Mouse (Mus musculus) heart, embryonic 12.5 days (tissue): Measurements from ENCODE around the gene Clrn3. TPM values are rescaled to one million over a fixed set of nuclear protein-coding genes. Genes with fewer than 3 reads are reported as not detected.
"Not testable (repeated sequence)": the region's sequence is repeated elsewhere in the genome, so short reads cannot be mapped to it uniquely, and the experiment has no call there.

Experiments used
- ATAC-seq: fragments of 200-750 bp; cut with Nextera tagmentation; 2 replicates; pipeline ENCODE4 v1.8.0; 2017; ENCODE audit warnings: moderate TSS enrichment, moderate library complexity; ENCODE audit not compliant: insufficient number of reproducible peaks, low FRiP score
- H3K27ac ChIP-seq: fragments of 300-500 bp; sonication (generic); 2 replicates; pipeline ENCODE4 v1.5.1; 2016; ENCODE audit warnings: mild to moderate bottlenecking, moderate library complexity; ENCODE audit not compliant: poor library complexity, severe bottlenecking
- H3K27me3 ChIP-seq: fragments of 300-500 bp; sonication (generic); replicated peaks from 2 replicates; pipeline ENCODE4 v1.6.1; 2016; ENCODE audit warnings: mild to moderate bottlenecking, moderate library complexity
- H3K36me3 ChIP-seq: fragments of 300-500 bp; sonication (generic); 2 replicates; pipeline ENCODE4 v1.6.1; 2016; ENCODE audit warnings: mild to moderate bottlenecking, moderate library complexity
- H3K4me1 ChIP-seq: fragments of 300-500 bp; sonication (generic); replicated peaks from 2 replicates; pipeline ENCODE4 v1.6.1; 2016; ENCODE audit warnings: mild to moderate bottlenecking
- H3K4me2 ChIP-seq: fragments of 300-500 bp; sonication (generic); 2 replicates; pipeline ENCODE4 v1.6.1; 2016; ENCODE audit warnings: mild to moderate bottlenecking, moderate library complexity
- H3K4me3 ChIP-seq: fragments of 300-500 bp; sonication (generic); 2 replicates; pipeline ENCODE4 v1.5.1; 2016; ENCODE audit warnings: mild to moderate bottlenecking
- H3K9ac ChIP-seq: fragments of 300-500 bp; sonication (generic); 2 replicates; pipeline ENCODE4 v1.6.1; 2016; ENCODE audit warnings: mild to moderate bottlenecking, moderate library complexity
- H3K9me3 ChIP-seq: fragments of 300-500 bp; sonication (generic); replicated peaks from 2 replicates; pipeline ENCODE4 v1.6.1; 2016; ENCODE audit warnings: mild to moderate bottlenecking, moderate library complexity
- WGBS: fragments of 180-500 bp; shearing (Covaris S2); methylation state at CpG from one replicate; pipeline ENCODE4 v1.1.7; 2016; 5-methylcytosine and 5-hydroxymethylcytosine counted together
- polyA plus RNA-seq: library from polyadenylated mRNA; unstranded; fragments of >200 nt; fragmentation: Nextera tagmentation; extraction: Ambion mirVana; gene quantifications from 2 replicates; pipeline ENCODE4 v1.2.1, GENCODE M21; 2016

Clrn3 gene
- polyA plus RNA-seq, 1 experiment from 2014 or later: not detected

GRCm38 (mm10) chr7:135510431-135510830 lies 18.0 kb downstream of the Clrn3 start:
- no peak overlapping the region for H3K4me2 ChIP-seq
- no peaks in the 10 kb centered on the region for H3K27me3 ChIP-seq
- no peak overlapping the region for H3K9ac ChIP-seq
- H3K27ac ChIP-seq: no peak overlapping the region
- peaks cover 4% of the 10 kb centered on the region; the same call in 1 of the 2 replicates for H3K9me3 ChIP-seq
- no peak for ATAC-seq
- no peak overlapping the region for H3K4me3 ChIP-seq
- no peaks in the 10 kb centered on the region for H3K4me1 ChIP-seq
- 79% methylated on average over 5 of the region's 5 CpGs for WGBS
- H3K36me3 ChIP-seq: no peaks in the 10 kb centered on the region

DNA sequence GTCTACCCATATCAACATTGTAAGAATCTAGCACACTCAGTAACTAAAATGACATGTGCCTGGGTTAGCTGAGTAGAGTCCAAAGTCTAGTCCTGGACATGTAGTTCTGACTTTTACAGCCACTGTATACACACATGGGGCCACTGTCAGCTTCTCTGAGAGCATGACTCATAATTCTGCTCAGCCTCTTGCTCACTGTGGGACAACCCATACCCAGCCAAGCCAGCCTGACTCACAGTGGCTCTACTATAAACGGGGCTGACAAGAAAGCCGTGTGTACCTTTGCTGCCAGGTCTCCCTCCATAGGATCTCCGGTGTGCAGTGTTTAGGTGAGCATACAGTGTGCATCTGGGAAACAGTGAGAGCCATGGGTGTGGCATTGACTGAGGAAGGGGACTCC lies 19.2 kb downstream of the Clrn3 start:
- 89% methylated on average over 3 of the region's 3 CpGs for WGBS
- ATAC-seq: no peak
- H3K9me3 ChIP-seq: peaks cover 4% of the 10 kb centered on the region; the same call in 1 of the 2 replicates

GRCm38 (mm10) chr7:135508602-135509001 lies 19.9 kb downstream of the Clrn3 start:
- Histone ChIP-seq H3K4me2 (no peak overlapping the region), H3K36me3 (no peaks in the 10 kb centered on the region), H3K4me3 (no peak overlapping the region), H3K9ac (no peak overlapping the region), H3K27ac (no peak overlapping the region), H3K4me1 (no peaks in the 10 kb centered on the region), H3K9me3 (peaks cover 4% of the 10 kb centered on the region; the same call in 1 of the 2 replicates), H3K27me3 (no peaks in the 10 kb centered on the region)
- WGBS: 83% methylated on average over 4 of the region's 4 CpGs
- ATAC-seq: no peak

More for the DNA sequence above, 19.2 kb downstream of the Clrn3 start:
- H3K4me1 ChIP-seq: no peaks in the 10 kb centered on the region
- H3K27me3 ChIP-seq: no peaks in the 10 kb centered on the region
- H3K4me3 ChIP-seq: no peak overlapping the region
- H3K36me3 ChIP-seq: no peaks in the 10 kb centered on the region
- no peak overlapping the region for H3K9ac ChIP-seq
- no peak overlapping the region for H3K4me2 ChIP-seq
- H3K27ac ChIP-seq: no peak overlapping the region

GRCm38 (mm10) chr7:135506506-135506905 lies 21.9 kb downstream of the Clrn3 start:
- not testable (repeated sequence) for H3K4me1 ChIP-seq, ATAC-seq, H3K36me3 ChIP-seq, H3K9ac ChIP-seq, H3K4me3 ChIP-seq, H3K9me3 ChIP-seq, H3K27me3 ChIP-seq, H3K4me2 ChIP-seq, H3K27ac ChIP-seq
- 82% methylated on average over 5 of the region's 5 CpGs for WGBS

- Histone ChIP-seq H3K36me3 (no peaks in the 10 kb centered on the region), H3K27me3 (no peaks in the 10 kb centered on the region), H3K4me1 (no peaks in the 10 kb centered on the region), H3K9me3 (no peaks in the 10 kb centered on the region), H3K4me3 (no peak overlapping the region), H3K27ac (no peak overlapping the region), H3K9ac (no peak overlapping the region), H3K4me2 (no peak overlapping the region)
- 41% methylated on average over 2 of the region's 2 CpGs for WGBS
- ATAC-seq: no peak
These were observed 29.1 kb downstream of the Clrn3 start for GRCm38 (mm10) chr7:135499403-135499802.

- H3K9me3 ChIP-seq: no peaks in the 10 kb centered on the region
- WGBS: 77% methylated on average over 3 of the region's 3 CpGs
- no peak overlapping the region for H3K4me3 ChIP-seq
- H3K9ac ChIP-seq: no peak overlapping the region
- no peak overlapping the region for H3K27ac ChIP-seq
- no peaks in the 10 kb centered on the region for H3K4me1 ChIP-seq
- no peaks in the 10 kb centered on the region for H3K36me3 ChIP-seq
- H3K4me2 ChIP-seq: no peak overlapping the region
- no peaks in the 10 kb centered on the region for H3K27me3 ChIP-seq
- no peak for ATAC-seq
These were observed 29.8 kb downstream of the Clrn3 start for GRCm38 (mm10) chr7:135498565-135499186.

DNA sequence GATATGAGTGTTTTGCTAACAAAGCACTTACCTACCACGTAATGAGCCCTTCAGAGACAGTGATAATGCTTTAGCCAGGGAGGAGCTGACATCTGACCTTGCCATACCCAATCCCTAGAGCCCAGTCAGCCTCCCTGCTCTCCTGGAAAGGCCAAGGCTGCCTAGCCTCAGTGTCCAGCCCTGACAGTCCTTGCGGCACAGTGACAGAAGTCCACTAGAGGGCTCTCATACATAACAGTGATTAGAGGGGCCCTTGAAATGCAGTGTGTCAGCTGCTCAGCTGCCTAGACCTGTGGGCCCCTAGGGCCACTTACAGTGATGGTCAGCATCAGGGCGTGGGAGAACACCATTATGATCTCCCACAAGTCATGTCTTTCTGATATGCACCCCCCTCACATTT lies 33.2 kb downstream of the Clrn3 start:
- no peak overlapping the region for H3K9ac ChIP-seq
- no peaks in the 10 kb centered on the region for H3K27me3 ChIP-seq
- H3K36me3 ChIP-seq: no peaks in the 10 kb centered on the region
- no peak overlapping the region for H3K27ac ChIP-seq
- H3K4me3 ChIP-seq: no peak overlapping the region
- no peaks in the 10 kb centered on the region for H3K4me1 ChIP-seq
- no peaks in the 10 kb centered on the region for H3K9me3 ChIP-seq
- no peak overlapping the region for H3K4me2 ChIP-seq
- WGBS: 26% methylated on average over 3 of the region's 3 CpGs
- ATAC-seq: no peak

- no peak for ATAC-seq
- no peak overlapping the region for H3K9ac ChIP-seq
- H3K4me2 ChIP-seq: no peak overlapping the region
- no peaks in the 10 kb centered on the region for H3K9me3 ChIP-seq
- H3K27me3 ChIP-seq: peaks cover 19% of the 10 kb centered on the region
- H3K4me3 ChIP-seq: no peak overlapping the region
- H3K27ac ChIP-seq: no peak overlapping the region
- H3K36me3 ChIP-seq: no peaks in the 10 kb centered on the region
- WGBS: 61% methylated on average over 8 of the region's 8 CpGs
- H3K4me1 ChIP-seq: peaks cover 3% of the 10 kb centered on the region; the same call in 1 of the 2 replicates
These were observed 38.0 kb downstream of the Clrn3 start for GRCm38 (mm10) chr7:135490500-135490886.

GRCm38 (mm10) chr7:135489724-135490499 lies 38.5 kb downstream of the Clrn3 start:
- H3K9me3 ChIP-seq: no peaks in the 10 kb centered on the region
- no peak overlapping the region for H3K4me3 ChIP-seq
- ATAC-seq: no peak
- no peak overlapping the region for H3K9ac ChIP-seq
- H3K4me2 ChIP-seq: no peak overlapping the region
- H3K36me3 ChIP-seq: no peaks in the 10 kb centered on the region
- H3K4me1 ChIP-seq: peaks cover 6% of the 10 kb centered on the region; the same call in 1 of the 2 replicates
- WGBS: 71% methylated on average over 9 of the region's 9 CpGs
- H3K27me3 ChIP-seq: peaks cover 22% of the 10 kb centered on the region
- no peak overlapping the region for H3K27ac ChIP-seq

DNA sequence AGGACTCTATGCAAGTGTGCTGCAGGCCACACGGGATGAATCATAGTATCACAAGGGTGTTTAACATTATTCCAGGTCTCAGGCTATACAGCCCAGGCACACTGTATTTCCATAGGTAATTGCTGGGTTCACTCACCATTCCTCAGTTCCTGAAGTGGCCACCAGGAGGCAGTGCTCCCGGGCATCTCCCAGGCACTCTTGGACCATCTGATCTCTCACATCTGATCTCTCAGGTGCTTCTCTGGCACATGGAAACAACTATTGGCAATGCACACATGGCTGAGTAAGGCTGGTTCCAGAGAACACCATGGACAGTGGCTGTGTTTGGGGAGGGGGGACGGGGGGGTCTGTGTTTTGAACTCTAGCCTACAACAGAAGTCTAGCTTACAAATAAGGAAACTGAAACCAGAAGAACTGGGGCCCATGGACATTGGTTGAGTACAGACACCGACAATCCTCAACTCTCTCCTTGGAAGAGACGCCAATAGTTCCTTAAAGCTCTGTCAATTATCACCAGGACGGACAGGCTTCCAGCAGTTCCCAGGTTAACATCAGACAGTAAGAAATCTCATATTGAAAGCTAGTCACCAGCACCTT lies 40.1 kb downstream of the Clrn3 start:
- 57% methylated on average over 6 of the region's 6 CpGs for WGBS
- no peak overlapping the region for H3K4me3 ChIP-seq
- ATAC-seq: no peak
- H3K4me1 ChIP-seq: peaks cover 6% of the 10 kb centered on the region; the same call in 1 of the 2 replicates
- H3K36me3 ChIP-seq: no peaks in the 10 kb centered on the region
- peaks cover 30% of the 10 kb centered on the region for H3K27me3 ChIP-seq
- H3K9ac ChIP-seq: no peak overlapping the region
- no peak overlapping the region for H3K4me2 ChIP-seq
- no peaks in the 10 kb centered on the region for H3K9me3 ChIP-seq
- H3K27ac ChIP-seq: no peak overlapping the region

DNA sequence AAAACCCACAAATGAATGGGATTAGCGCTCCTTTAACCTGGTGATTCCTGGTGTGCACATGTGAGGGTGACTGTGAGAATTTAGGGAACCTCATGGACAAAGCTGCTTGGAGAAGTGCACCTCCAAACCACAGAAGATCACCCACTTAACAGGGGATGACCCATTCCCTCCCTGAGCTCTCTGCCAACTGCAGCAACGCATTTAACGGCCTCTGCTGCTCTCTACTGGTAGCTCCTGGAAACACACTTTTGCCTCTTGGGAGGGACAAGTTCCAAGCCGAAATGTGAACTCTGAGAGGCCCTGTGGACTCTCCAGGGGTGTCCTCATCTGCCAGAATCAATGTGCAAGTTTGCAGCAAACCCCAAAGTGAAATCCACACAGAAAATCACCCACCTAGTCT lies 41.0 kb downstream of the Clrn3 start:
- ATAC-seq: no peak
- Histone ChIP-seq H3K27me3 (peaks cover 30% of the 10 kb centered on the region), H3K9ac (no peak overlapping the region), H3K27ac (no peak overlapping the region), H3K36me3 (no peaks in the 10 kb centered on the region), H3K4me3 (no peak overlapping the region), H3K9me3 (no peaks in the 10 kb centered on the region), H3K4me2 (no peak overlapping the region), H3K4me1 (peaks cover 6% of the 10 kb centered on the region; the same call in 1 of the 2 replicates)
- WGBS: 20% methylated on average over 4 of the region's 4 CpGs
